Mouse (Mus musculus): Measurements from ENCODE around the gene Grik4. TPM values are rescaled to one million over a fixed set of nuclear protein-coding genes. Genes with fewer than 3 reads are reported as not detected.

Gene Grik4
- polyA plus RNA-seq, 1 experiment from 2014 or later, result 0.10 TPM

DNA sequence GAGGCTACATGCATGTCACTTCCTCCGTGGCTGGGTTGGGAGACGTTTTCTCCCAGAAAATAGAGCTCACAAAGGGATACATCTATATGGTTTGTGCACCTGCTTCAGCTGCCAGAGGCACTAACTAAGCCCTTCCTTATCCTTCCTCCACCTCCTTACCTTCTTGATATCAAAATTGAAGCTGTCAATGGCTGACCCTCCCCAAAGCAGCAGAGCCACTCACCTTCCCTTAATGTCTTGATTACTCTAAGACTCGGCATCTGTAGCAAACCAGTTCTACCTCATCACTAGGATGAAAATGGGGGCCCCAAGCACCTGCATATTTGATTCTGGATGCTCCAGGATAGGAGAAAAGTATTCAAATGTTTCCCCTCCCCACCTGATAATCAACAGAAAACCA lies 135.1 kb downstream of the Grik4 start:
- no peak for ATAC-seq (ENCODE audit: low FRiP score, low TSS enrichment)

DNA sequence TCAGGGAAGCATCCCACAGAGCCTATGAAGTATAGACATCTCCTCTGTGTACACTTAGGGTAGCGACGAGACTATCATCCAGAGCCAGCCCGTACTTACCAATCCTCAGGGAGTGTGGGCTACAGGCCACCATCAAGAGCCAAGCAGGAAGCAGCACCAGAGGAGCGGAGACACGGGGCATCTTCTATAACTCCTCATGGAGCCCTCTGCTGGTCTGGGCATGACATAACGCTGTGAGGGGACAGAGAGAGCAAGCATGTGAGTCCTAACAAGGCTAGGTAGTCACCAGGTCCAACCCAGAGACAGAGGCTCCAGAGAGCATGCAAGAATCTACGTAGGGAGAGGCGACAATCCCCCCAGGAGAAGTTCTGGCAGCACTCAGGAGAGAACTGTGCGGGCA lies 135.9 kb downstream of the Grik4 start:
- Histone ChIP-seq H3K4me2 (replicated peaks; ENCODE audit: low read depth) (no peak overlapping the region), H3K9me3 (ENCODE audit: control insufficient read depth, low read length) (no peaks in the 10 kb centered on the region), H3K36me3 (ENCODE audit: control insufficient read depth, insufficient read depth, low read length) (no peaks in the 10 kb centered on the region), H3K4me1 (replicated peaks; ENCODE audit: control insufficient read depth, insufficient read depth) (no peaks in the 10 kb centered on the region), H3K27me3 (ENCODE audit: control insufficient read depth, insufficient read depth, low read length) (no peaks in the 10 kb centered on the region), H3K9ac (ENCODE audit: low read length) (no peak overlapping the region), H3K27ac (replicated peaks) (no peak overlapping the region), H3K4me3 (ENCODE audit: low read depth, low read length) (no peak overlapping the region)
- no peak for DNase-seq (ENCODE audit: low spot score)
- TF ChIP-seq EP300 (optimal IDR thresholded peaks at IDR 0.05) (no peak), CTCF (IDR thresholded peaks at IDR 0.05; ENCODE audit: low read depth) (peak; percentile 63)
- ATAC-seq (ENCODE audit: low FRiP score, low TSS enrichment), result no peak
- WGBS, result 75% methylated on average over 9 of the region's 9 CpGs

More for the DNA sequence above, 135.1 kb downstream of the Grik4 start:
- no peaks in the 10 kb centered on the region for H3K36me3 ChIP-seq (ENCODE audit: control insufficient read depth, insufficient read depth, low read length)
- H3K4me1 ChIP-seq (replicated peaks; ENCODE audit: control insufficient read depth, insufficient read depth), result no peaks in the 10 kb centered on the region
- no peak overlapping the region for H3K27ac ChIP-seq (replicated peaks)
- 76% methylated on average over 3 of the region's 3 CpGs for WGBS
- H3K4me2 ChIP-seq (replicated peaks; ENCODE audit: low read depth), result no peak overlapping the region
- TF ChIP-seq EP300 (optimal IDR thresholded peaks at IDR 0.05) (no peak), CTCF (IDR thresholded peaks at IDR 0.05; ENCODE audit: low read depth) (no peak)
- no peaks in the 10 kb centered on the region for H3K9me3 ChIP-seq (ENCODE audit: control insufficient read depth, low read length)
- H3K9ac ChIP-seq (ENCODE audit: low read length), result no peak overlapping the region
- DNase-seq (ENCODE audit: low spot score), result no peak
- no peak overlapping the region for H3K4me3 ChIP-seq (ENCODE audit: low read depth, low read length)
- H3K27me3 ChIP-seq (ENCODE audit: control insufficient read depth, insufficient read depth, low read length), result no peaks in the 10 kb centered on the region

DNA sequence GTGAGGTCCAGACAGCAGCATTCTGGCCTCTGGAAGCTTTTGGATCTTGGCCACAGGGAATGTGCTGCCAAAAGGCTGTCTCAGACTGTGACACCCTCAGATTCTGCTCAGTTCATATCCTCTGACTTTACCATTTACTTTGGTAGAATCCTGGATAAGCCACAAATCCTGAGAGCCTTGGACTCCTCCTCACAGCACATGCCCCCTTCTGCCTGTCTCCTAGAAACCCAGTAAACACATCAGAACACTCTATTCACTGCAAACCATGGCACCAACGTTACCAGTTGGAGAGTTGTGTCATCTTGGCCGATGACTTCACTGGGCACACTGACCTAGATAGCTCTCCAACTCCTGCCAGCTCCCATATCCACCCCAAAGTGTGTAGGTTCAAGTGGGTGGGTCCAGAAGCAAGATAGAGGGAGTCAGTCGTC lies 141.2 kb downstream of the Grik4 start:
- 46% methylated on average over 3 of the region's 3 CpGs for WGBS
- no peak overlapping the region for H3K27ac ChIP-seq (replicated peaks)
- ATAC-seq (ENCODE audit: low FRiP score, low TSS enrichment), result no peak

GRCm38 (mm10) chr9:42801929-42802328 lies 142.4 kb downstream of the Grik4 start:
- Histone ChIP-seq H3K27ac (replicated peaks) (no peak overlapping the region), H3K4me1 (replicated peaks; ENCODE audit: control insufficient read depth, insufficient read depth) (0 out of 2 replicates have a peak, but pooled peaks cover 3% of the 10 kb centered on the region), H3K27me3 (ENCODE audit: control insufficient read depth, insufficient read depth, low read length) (no peaks in the 10 kb centered on the region), H3K9ac (ENCODE audit: low read length) (no peak overlapping the region), H3K36me3 (ENCODE audit: control insufficient read depth, insufficient read depth, low read length) (no peaks in the 10 kb centered on the region), H3K4me3 (ENCODE audit: low read depth, low read length) (no peak overlapping the region), H3K4me2 (replicated peaks; ENCODE audit: low read depth) (no peak overlapping the region), H3K9me3 (ENCODE audit: control insufficient read depth, low read length) (no peaks in the 10 kb centered on the region)
- ATAC-seq (ENCODE audit: low FRiP score, low TSS enrichment) (no peak), DNase-seq (ENCODE audit: low spot score) (no peak)
- no peak for TF ChIP-seq CTCF (IDR thresholded peaks at IDR 0.05; ENCODE audit: low read depth)
- TF ChIP-seq EP300 (optimal IDR thresholded peaks at IDR 0.05), result no peak
- WGBS, result 76% methylated on average over 11 of the region's 11 CpGs

More for the DNA sequence above, 141.2 kb downstream of the Grik4 start:
- Histone ChIP-seq H3K4me3 (ENCODE audit: low read depth, low read length) (no peak overlapping the region), H3K27me3 (ENCODE audit: control insufficient read depth, insufficient read depth, low read length) (no peaks in the 10 kb centered on the region), H3K4me1 (replicated peaks; ENCODE audit: control insufficient read depth, insufficient read depth) (0 out of 2 replicates have a peak, but pooled peaks cover 3% of the 10 kb centered on the region), H3K4me2 (replicated peaks; ENCODE audit: low read depth) (no peak overlapping the region), H3K9ac (ENCODE audit: low read length) (no peak overlapping the region), H3K9me3 (ENCODE audit: control insufficient read depth, low read length) (no peaks in the 10 kb centered on the region), H3K36me3 (ENCODE audit: control insufficient read depth, insufficient read depth, low read length) (no peaks in the 10 kb centered on the region)
- no peak for DNase-seq (ENCODE audit: low spot score)
- TF ChIP-seq EP300 (optimal IDR thresholded peaks at IDR 0.05) (no peak), CTCF (IDR thresholded peaks at IDR 0.05; ENCODE audit: low read depth) (no peak)

GRCm38 (mm10) chr9:42800138-42800537 lies 144.2 kb downstream of the Grik4 start:
- 66% methylated on average over 7 of the region's 7 CpGs for WGBS
- no peak overlapping the region for H3K27ac ChIP-seq (replicated peaks)
- H3K36me3 ChIP-seq (ENCODE audit: control insufficient read depth, insufficient read depth, low read length), result no peaks in the 10 kb centered on the region
- no peaks in the 10 kb centered on the region for H3K27me3 ChIP-seq (ENCODE audit: control insufficient read depth, insufficient read depth, low read length)
- H3K9ac ChIP-seq (ENCODE audit: low read length), result no peak overlapping the region
- TF ChIP-seq CTCF (IDR thresholded peaks at IDR 0.05; ENCODE audit: low read depth) (no peak), EP300 (optimal IDR thresholded peaks at IDR 0.05) (no peak)
- ATAC-seq (ENCODE audit: low FRiP score, low TSS enrichment) (peak; percentile 62), DNase-seq (ENCODE audit: low spot score) (no peak)
- H3K4me3 ChIP-seq (ENCODE audit: low read depth, low read length), result no peak overlapping the region
- no peaks in the 10 kb centered on the region for H3K9me3 ChIP-seq (ENCODE audit: control insufficient read depth, low read length)
- H3K4me2 ChIP-seq (replicated peaks; ENCODE audit: low read depth), result no peak overlapping the region
- 0 out of 2 replicates have a peak, but pooled peaks cover 3% of the 10 kb centered on the region for H3K4me1 ChIP-seq (replicated peaks; ENCODE audit: control insufficient read depth, insufficient read depth)

- 70% methylated on average over 5 of the region's 5 CpGs for WGBS
- Histone ChIP-seq H3K4me3 (ENCODE audit: low read depth, low read length) (no peak overlapping the region), H3K4me1 (replicated peaks; ENCODE audit: control insufficient read depth, insufficient read depth) (0 out of 2 replicates have a peak, but pooled peaks cover 3% of the 10 kb centered on the region), H3K27me3 (ENCODE audit: control insufficient read depth, insufficient read depth, low read length) (no peaks in the 10 kb centered on the region), H3K36me3 (ENCODE audit: control insufficient read depth, insufficient read depth, low read length) (no peaks in the 10 kb centered on the region), H3K9ac (ENCODE audit: low read length) (no peak overlapping the region), H3K27ac (replicated peaks) (no peak overlapping the region), H3K4me2 (replicated peaks; ENCODE audit: low read depth) (no peak overlapping the region), H3K9me3 (ENCODE audit: control insufficient read depth, low read length) (no peaks in the 10 kb centered on the region)
- DNase-seq (ENCODE audit: low spot score) (no peak), ATAC-seq (ENCODE audit: low FRiP score, low TSS enrichment) (no peak)
- TF ChIP-seq EP300 (optimal IDR thresholded peaks at IDR 0.05) (no peak), CTCF (IDR thresholded peaks at IDR 0.05; ENCODE audit: low read depth) (no peak)
Observed at GRCm38 (mm10) chr9:42799694-42800093, 144.6 kb downstream of the Grik4 start.

Measured in stomach, postnatal 0 days (tissue).